Mouse (Mus musculus): Measurements from ENCODE around the gene Hoxb5.

DNA sequence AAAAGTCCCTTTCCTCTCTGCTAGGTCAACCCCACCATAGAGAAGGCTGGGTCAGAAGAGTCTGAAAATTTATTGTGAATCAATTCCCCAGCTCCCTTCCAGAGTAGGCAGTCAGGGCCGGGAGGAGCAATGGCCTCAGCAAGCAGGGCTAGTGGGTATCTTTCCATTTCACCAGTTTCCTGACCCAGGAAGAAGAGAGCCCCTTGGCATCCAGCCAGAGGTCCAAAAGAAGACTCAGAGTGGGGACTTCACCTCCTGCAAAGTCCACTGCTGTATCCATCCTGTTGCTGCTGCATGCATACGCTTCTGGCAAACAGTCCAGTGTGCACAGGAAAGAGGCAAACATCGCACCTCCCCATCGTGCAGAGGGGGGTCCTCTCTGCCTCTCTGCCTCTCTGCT, 27.2 kb upstream of the Hoxb5 start:
- TF ChIP-seq CTCF (conservative IDR thresholded peaks at IDR 0.05; ENCODE audit: low read length) (no peak), NANOG (IDR thresholded peaks at IDR 0.05; ENCODE audit: borderline replicate concordance, low read length) (no peak)
